Mouse (Mus musculus) embryo, embryonic 10.5 days (tissue): ENCODE results near the gene Syndig1l.
A peak's percentile ranks its signal among the peaks of the same experiment; 100 is the strongest.

Experiments
- DNase-seq: peaks from one replicate; pipeline ENCODE4 v3.0.0-alpha.2; 2015; ENCODE audit warnings: low spot score

The Syndig1l gene

DNA sequence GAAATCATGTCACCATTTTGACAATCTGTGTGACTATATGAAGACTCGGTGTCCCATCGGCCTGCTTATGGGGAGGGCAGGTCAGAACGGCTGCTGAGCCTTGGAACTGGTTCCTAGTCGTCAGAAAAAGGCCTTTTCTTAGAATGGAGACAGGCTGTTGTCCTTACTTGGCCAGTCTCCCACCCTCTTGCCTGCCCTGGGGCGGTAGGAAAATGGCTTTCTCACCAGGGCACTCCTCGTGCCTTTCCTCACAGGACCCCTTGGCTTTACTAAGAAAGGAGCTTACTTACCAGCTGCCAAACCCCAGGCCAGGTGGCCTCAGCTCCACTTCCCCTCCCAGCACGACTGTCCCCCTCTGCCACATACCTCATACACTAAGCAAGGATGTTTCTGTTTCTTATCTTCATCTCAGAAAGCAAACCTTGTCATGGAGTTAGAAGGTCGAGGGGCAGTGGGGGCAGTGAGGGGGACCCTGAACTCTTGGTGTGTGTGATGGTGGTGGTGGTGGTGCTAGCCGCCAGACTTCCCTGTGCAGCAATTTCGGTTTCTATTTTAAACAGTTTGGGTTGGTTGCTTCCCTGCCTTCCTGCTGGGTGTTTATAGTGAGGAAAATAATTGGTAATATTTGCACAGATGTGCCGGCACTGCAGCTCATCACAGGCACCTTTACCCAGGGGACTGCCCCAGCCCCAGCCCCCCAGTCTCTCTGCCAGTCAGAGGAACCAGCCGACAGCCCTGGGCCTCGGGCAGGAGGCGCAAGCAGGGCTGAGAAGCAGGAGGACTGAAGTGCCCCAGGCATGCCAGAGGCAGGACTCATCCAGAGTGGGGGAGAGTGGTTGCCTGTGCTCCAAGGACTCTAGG is 23.7 kb downstream of the Syndig1l start:
- no peak for DNase-seq

DNA sequence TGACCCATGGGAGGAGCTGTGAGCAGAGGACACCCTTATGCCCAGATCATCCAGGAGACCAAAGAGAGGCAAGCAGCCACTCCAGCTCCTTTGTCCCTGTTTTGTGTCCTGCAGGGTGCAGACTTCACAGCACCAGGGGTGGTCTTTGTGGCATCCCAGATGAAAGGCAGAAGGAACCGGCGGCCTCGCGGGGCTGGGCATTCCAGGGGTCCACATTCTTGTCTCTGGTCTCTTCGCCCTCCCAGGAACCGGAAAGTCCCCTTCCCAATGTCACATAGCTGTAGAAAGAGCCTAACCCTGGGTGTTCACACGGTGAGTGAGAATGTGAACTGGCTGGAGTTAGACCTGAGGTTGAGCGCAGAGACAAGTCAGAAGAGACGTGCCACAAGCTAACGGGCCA is 27.0 kb downstream of the Syndig1l start:
- no peak for DNase-seq

DNA sequence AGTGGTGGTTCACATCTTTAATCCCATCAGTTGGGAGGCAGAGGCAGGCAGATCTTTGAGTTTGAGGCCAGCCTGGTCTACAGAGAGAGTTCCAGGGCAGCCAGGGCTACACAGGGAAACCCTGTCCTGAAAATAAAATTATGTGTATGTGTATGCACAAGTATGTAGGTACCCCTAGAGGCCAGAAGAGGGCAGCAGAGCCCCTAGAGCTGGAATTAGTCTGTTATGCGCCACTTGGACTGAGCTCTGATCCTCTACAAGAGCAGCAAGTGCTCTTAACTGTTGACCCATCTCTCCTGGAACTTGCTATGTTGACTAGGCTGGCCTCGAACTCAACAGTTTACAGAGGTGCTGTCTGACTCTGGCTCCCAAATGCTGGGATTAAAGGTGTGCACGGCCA is 28.1 kb downstream of the Syndig1l start:
- peak; percentile 47 for DNase-seq

DNA sequence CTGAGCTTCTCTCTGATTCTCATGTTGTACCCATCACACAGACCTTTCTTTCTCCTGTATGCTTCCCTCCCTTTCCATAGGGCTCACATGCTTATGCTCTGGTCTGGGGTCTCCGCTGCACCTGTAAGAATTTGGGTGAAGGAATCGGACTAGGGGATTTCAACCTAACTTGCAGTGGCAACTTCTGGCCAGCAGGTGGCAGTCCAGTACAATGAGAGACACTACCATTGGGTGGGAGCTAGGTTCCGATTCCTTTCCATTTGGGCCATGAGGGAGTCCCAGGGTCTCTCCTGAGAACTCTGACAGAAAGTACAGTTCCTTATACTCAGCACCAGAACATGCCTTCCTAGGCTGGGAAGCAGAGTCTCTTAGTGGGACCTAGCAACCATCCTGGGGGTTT is 44.7 kb downstream of the Syndig1l start:
- DNase-seq: peak; percentile 81

DNA sequence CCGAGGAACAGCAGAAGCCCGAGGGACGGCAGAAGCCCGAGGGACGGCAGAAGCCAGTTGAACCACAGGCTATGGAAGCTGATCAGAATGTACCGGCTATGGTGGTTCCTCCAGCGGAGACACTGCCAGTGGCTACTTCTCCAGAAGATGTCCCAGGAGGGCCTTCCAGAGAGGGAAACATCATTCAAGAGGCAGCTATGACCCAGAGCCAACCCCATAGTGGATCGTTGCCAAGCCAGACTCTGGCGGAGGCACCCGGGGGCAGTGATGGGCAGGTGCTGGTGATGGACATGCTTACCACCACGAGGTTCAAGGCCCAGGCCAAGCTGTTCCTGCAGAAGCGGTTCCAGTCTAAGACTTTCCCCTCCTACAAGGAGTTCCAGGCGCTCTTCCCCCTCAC is 48.4 kb downstream of the Syndig1l start:
- DNase-seq: no peak

DNA sequence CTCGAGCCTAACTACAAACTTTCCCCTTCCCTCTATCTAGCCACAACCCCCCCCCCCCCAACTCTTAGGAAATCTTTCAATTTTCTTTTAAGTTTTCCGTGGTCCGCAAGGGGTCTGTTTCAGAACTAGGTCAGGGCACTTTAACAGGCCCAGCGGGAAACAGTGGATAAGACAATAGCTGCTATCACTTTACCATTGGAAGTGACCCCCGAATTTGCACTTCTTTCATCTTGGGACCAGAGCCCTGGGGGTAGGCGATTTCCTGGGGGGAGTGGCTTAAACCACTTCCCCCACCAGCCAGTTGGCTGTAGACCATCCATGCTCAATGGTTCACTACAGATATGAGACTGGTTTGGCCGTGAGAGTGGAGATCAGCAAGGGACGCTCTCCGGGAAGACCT is 58.0 kb downstream of the Syndig1l start, which contains the start of gene Vrtn:
Vrtn (plus strand) TSS at position 366 of the 400 bp plus-strand sequence.
- DNase-seq: no peak

DNA sequence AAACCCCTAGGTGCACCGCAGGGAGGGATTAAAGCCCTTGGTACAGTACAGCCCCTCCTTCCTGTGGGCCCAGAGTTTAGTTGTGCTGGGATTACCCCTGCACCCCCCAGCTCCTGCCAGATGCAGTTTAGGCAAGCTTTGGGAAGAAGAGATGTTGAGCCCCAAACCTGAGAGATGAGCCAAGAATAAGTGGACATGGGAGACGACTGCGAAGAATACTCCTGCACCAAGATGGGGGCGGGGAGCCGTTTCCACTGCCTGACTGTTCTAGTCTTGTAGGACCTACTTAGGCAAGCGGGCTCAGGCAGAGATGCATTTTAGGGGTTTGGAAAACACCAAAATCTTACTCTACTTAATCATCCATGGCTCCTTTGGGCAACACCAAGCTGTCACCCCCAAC is 58.4 kb downstream of the Syndig1l start:
- DNase-seq: no peak

DNA sequence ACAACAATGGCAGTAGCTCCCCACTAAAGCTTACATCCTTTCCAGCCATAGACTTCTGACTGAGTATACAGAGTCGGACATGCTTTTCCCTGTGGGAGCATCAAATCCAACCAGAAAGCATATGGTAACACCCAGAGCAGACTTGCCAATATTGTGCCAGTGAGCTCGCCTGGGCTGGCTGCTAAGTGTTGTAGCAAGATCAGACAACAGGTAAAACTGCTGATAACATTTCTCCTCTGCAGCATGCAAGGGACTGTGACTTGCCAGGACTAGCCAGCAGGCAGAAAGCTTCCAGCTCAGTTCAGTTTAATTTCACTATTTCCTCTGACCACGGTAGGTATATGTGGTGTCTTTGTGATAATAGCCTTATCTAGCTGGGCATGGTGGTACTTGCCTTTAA is 66.8 kb downstream of the Syndig1l start:
- no peak for DNase-seq
